Mouse (Mus musculus): Measurements from ENCODE around the gene Gm28053. TPM values are rescaled to one million over a fixed set of nuclear protein-coding genes. Genes with fewer than 3 reads are reported as not detected.

Gm28053 gene
- polyA plus RNA-seq, 1 experiment from 2014 or later: not detected

DNA sequence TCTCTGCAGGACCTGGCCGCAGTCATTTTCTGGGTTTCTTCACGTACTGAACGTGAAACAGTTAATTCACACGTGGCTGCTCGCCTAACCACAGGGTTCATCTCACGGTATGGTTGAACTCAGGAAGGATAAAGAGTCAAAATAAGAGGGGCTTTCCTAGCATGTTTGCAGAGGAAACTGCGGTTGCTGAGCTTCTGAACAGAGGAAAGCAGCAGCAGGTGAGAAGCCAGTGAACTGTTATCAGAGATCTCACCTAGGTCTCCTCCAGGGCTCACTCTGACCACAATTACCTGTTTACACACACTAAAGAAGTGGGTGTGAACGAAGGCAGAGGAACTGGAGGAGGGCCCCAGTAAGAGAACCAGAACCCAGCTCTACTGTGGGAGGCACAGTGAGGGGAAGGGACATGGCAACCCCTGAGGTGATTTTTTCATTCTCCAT, 14.5 kb downstream of the Gm28053 start:
- no peak overlapping the region for H3K9ac ChIP-seq (ENCODE audit: low read depth, low read length)
- no peaks in the 10 kb centered on the region for H3K4me1 ChIP-seq (replicated peaks; ENCODE audit: control insufficient read depth, insufficient read depth, low read length)
- ATAC-seq (ENCODE audit: low FRiP score): no peak
- H3K27me3 ChIP-seq (ENCODE audit: control insufficient read depth, insufficient read depth, low read length): no peaks in the 10 kb centered on the region
- WGBS: 53% methylated on average over 8 of the region's 8 CpGs
- H3K36me3 ChIP-seq (ENCODE audit: control insufficient read depth, insufficient read depth, low read length): no peaks in the 10 kb centered on the region
- H3K4me2 ChIP-seq (replicated peaks; ENCODE audit: low read depth, low read length): no peak overlapping the region
- H3K27ac ChIP-seq (ENCODE audit: low read depth, low read length): no peak overlapping the region
- no peaks in the 10 kb centered on the region for H3K9me3 ChIP-seq (ENCODE audit: control insufficient read depth, low read length)
- H3K4me3 ChIP-seq (ENCODE audit: low read depth, low read length): no peak overlapping the region
- no peak for DNase-seq (ENCODE audit: low spot score)

DNA sequence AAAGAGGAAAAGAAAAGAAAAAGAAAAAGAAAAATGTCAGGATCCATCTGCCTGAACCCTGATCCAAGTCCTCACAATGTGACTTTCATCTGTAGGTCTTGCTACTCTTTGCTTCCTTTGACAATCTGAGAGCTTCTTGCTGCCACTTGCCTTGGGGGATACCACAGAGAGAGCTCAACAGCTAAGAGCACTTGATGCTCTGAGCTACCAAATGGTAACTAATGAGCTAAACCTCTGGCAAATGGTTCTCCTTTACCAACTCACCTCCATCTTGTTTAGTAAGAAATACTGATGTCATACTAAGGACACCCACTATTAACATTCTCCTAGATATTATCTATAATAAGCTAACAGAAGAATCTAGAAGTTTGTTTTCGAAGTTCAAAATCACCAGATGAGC, 15.3 kb downstream of the Gm28053 start:
- no peak overlapping the region for H3K27ac ChIP-seq (ENCODE audit: low read depth, low read length)
- H3K4me1 ChIP-seq (replicated peaks; ENCODE audit: control insufficient read depth, insufficient read depth, low read length): no peaks in the 10 kb centered on the region
- ATAC-seq (ENCODE audit: low FRiP score) (no peak), DNase-seq (ENCODE audit: low spot score) (no peak)
- 80% methylated on average over 1 of the region's 1 CpGs for WGBS
- H3K4me3 ChIP-seq (ENCODE audit: low read depth, low read length): no peak overlapping the region
- H3K4me2 ChIP-seq (replicated peaks; ENCODE audit: low read depth, low read length): no peak overlapping the region
- H3K36me3 ChIP-seq (ENCODE audit: control insufficient read depth, insufficient read depth, low read length): no peaks in the 10 kb centered on the region
- H3K9ac ChIP-seq (ENCODE audit: low read depth, low read length): no peak overlapping the region
- H3K27me3 ChIP-seq (ENCODE audit: control insufficient read depth, insufficient read depth, low read length): no peaks in the 10 kb centered on the region
- no peaks in the 10 kb centered on the region for H3K9me3 ChIP-seq (ENCODE audit: control insufficient read depth, low read length)

DNA sequence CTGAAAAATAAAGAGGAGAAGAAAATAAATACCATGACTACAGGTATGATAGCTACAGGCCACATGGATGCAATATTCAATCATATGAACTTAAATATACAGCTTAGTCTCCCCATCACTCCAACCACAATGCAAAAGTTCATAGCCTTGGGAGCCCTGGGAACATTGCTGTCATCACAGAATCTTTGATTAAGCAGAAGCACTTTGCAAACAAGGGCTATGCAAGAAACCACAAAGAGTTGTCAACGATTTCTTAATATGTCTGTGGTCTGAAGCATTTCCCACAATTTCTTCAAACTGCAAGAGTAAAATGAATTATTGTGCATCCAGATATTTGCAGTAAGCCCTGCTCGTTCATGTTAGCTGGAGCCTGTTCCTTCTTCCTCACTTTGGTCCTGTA, 18.6 kb downstream of the Gm28053 start:
- ATAC-seq (ENCODE audit: low FRiP score) (no peak), DNase-seq (ENCODE audit: low spot score) (no peak)
- Histone ChIP-seq H3K27ac (ENCODE audit: low read depth, low read length) (no peak overlapping the region), H3K4me3 (ENCODE audit: low read depth, low read length) (no peak overlapping the region), H3K36me3 (ENCODE audit: control insufficient read depth, insufficient read depth, low read length) (no peaks in the 10 kb centered on the region), H3K9me3 (ENCODE audit: control insufficient read depth, low read length) (no peaks in the 10 kb centered on the region), H3K9ac (ENCODE audit: low read depth, low read length) (no peak overlapping the region), H3K4me2 (replicated peaks; ENCODE audit: low read depth, low read length) (no peak overlapping the region), H3K4me1 (replicated peaks; ENCODE audit: control insufficient read depth, insufficient read depth, low read length) (no peaks in the 10 kb centered on the region), H3K27me3 (ENCODE audit: control insufficient read depth, insufficient read depth, low read length) (peaks cover 4% of the 10 kb centered on the region; the same call in 1 of the 2 replicates)
- 74% methylated on average over 2 of the region's 2 CpGs for WGBS

DNA sequence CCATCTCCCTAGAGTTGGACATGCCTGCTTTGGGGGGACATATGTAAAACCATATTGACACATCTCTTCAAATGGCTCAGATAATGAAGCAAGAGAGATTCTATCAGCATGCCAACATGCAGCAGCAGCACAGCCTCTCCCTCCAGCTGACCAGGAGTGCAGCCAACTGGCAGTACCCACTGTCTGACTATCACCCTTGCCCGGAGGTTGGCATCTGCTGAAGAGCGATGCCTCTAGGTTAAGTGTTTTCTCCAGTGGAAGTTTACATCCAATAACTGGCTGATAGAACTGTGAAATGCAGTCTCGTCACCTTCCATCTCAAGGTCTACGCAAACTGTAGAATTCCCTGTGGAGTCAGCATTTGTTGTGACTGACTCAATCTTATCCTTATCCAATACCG, 19.3 kb downstream of the Gm28053 start:
- WGBS: 90% methylated on average over 5 of the region's 5 CpGs
- H3K4me2 ChIP-seq (replicated peaks; ENCODE audit: low read depth, low read length): no peak overlapping the region
- DNase-seq (ENCODE audit: low spot score) (no peak), ATAC-seq (ENCODE audit: low FRiP score) (no peak)
- H3K27me3 ChIP-seq (ENCODE audit: control insufficient read depth, insufficient read depth, low read length): peaks cover 10% of the 10 kb centered on the region
- no peak overlapping the region for H3K4me3 ChIP-seq (ENCODE audit: low read depth, low read length)
- no peak overlapping the region for H3K27ac ChIP-seq (ENCODE audit: low read depth, low read length)
- no peaks in the 10 kb centered on the region for H3K9me3 ChIP-seq (ENCODE audit: control insufficient read depth, low read length)
- no peak overlapping the region for H3K9ac ChIP-seq (ENCODE audit: low read depth, low read length)
- no peaks in the 10 kb centered on the region for H3K36me3 ChIP-seq (ENCODE audit: control insufficient read depth, insufficient read depth, low read length)
- H3K4me1 ChIP-seq (replicated peaks; ENCODE audit: control insufficient read depth, insufficient read depth, low read length): no peaks in the 10 kb centered on the region; the same call in 1 of the 2 replicates

DNA sequence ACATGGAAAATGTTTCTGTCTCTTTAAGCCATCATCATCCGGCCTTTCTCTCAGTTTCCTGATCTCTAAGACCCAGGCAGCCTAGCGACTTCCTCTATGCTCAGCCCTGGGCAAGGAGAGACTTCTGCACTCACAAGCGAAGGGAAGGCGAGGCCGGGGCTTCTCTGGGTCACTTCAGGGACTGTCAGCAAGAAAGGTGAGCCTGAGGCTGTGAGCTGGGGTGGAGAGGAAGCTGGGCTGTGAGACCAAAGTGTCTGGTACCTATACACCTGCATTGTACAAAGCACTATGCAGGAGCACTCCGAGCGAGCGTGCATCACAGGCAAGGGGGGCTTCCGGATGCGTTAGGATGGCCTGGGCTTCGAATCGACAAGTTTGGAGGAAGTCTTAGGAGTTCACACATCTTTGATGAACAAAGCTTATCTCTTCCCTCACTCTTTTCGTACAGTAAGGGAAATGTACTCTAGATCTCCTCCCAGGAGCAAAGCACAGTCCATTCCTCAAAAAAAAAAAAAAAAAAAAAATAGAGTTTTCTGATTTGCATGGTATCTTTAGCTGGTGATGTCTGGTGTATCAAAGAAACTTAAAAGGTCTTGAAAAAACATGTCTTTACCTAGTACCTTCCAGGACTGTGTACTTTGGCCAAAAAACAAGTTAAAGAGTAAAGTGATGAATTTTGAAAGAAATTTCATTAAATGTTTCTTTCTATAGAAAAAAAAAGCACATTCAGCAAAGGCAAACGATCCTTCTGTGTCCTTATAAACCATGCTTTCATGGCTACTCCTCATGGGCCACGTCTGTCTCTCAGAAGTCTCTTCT, 20.8 kb downstream of the Gm28053 start, which contains the start of gene Gimap1:
Gimap1 (plus strand) TSS at position 94 of the 819 bp plus-strand sequence.
- DNase-seq (ENCODE audit: low spot score): no peak
- H3K27me3 ChIP-seq (ENCODE audit: control insufficient read depth, insufficient read depth, low read length): peaks cover 15% of the 10 kb centered on the region
- H3K9me3 ChIP-seq (ENCODE audit: control insufficient read depth, low read length): no peaks in the 10 kb centered on the region
- no peak within 1 kb of the TSS for H3K4me2 ChIP-seq (replicated peaks; ENCODE audit: low read depth, low read length)
- no peaks in the 10 kb centered on the region for H3K36me3 ChIP-seq (ENCODE audit: control insufficient read depth, insufficient read depth, low read length)
- ATAC-seq (ENCODE audit: low FRiP score): no peak
- no peak within 1 kb of the TSS for H3K4me3 ChIP-seq (ENCODE audit: low read depth, low read length)
- H3K27ac ChIP-seq (ENCODE audit: low read depth, low read length): no peak within 1 kb of the TSS
- WGBS: 84% methylated on average over 15 of the region's 15 CpGs
- no peak within 1 kb of the TSS for H3K9ac ChIP-seq (ENCODE audit: low read depth, low read length)
- no peaks in the 10 kb centered on the region; the same call in 1 of the 2 replicates for H3K4me1 ChIP-seq (replicated peaks; ENCODE audit: control insufficient read depth, insufficient read depth, low read length)

DNA sequence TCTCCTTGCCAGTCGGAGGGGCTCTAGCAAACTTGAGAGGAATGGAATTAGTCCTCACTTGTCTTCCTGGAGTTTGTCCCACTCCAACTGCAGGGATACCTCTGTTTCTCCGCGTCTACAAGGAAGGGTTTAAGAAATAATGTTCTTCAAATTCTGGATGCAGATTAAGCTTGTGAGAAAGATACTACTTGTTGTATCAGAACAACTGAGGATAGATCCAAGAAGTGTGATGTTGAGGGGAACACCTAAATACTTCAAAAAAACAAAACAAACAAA, 21.3 kb downstream of the Gm28053 start:
- Histone ChIP-seq H3K9me3 (ENCODE audit: control insufficient read depth, low read length) (no peaks in the 10 kb centered on the region), H3K36me3 (ENCODE audit: control insufficient read depth, insufficient read depth, low read length) (no peaks in the 10 kb centered on the region), H3K9ac (ENCODE audit: low read depth, low read length) (no peak overlapping the region), H3K27ac (ENCODE audit: low read depth, low read length) (no peak overlapping the region), H3K4me2 (replicated peaks; ENCODE audit: low read depth, low read length) (no peak overlapping the region), H3K27me3 (ENCODE audit: control insufficient read depth, insufficient read depth, low read length) (peaks cover 15% of the 10 kb centered on the region), H3K4me3 (ENCODE audit: low read depth, low read length) (no peak overlapping the region), H3K4me1 (replicated peaks; ENCODE audit: control insufficient read depth, insufficient read depth, low read length) (no peaks in the 10 kb centered on the region; the same call in 1 of the 2 replicates)
- no peak for DNase-seq (ENCODE audit: low spot score)
- 92% methylated on average over 3 of the region's 3 CpGs for WGBS
- no peak for ATAC-seq (ENCODE audit: low FRiP score)

DNA sequence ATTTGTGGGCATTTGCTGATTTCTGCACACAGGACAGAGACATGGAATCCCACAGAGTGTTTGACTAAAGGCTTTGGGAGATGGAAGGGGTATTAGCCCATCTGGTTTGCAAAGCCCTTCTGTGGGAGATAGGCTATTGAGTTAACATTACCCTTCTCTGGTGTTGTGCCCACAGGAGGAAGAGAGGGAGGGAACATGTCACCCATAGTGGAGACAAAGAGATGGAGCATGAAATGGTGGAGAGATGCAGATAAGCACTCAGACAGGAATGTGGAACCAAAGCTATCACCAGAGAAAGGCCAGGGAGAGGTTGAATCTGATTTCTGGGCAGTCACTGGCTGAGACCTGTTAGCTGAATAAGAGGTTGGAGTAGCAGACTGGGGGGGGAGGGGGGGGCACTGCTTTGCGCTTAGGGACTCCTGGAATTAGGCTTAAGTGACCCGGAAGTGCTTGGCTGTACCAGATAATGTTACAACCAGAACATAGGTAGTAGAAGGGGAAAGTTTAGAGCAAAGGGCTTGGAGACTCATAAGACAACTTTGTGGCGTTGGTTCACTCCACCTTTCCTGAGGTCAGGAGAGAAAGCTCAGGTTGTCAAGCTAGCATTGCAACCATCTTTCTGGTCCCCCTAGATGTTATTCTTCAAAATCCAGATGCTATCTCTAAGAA, 22.2 kb downstream of the Gm28053 start:
- WGBS: 69% methylated on average over 3 of the region's 3 CpGs
- Histone ChIP-seq H3K9me3 (ENCODE audit: control insufficient read depth, low read length) (no peaks in the 10 kb centered on the region), H3K4me1 (replicated peaks; ENCODE audit: control insufficient read depth, insufficient read depth, low read length) (no peaks in the 10 kb centered on the region; the same call in 1 of the 2 replicates), H3K4me2 (replicated peaks; ENCODE audit: low read depth, low read length) (no peak overlapping the region), H3K27ac (ENCODE audit: low read depth, low read length) (no peak overlapping the region), H3K27me3 (ENCODE audit: control insufficient read depth, insufficient read depth, low read length) (peaks cover 15% of the 10 kb centered on the region), H3K9ac (ENCODE audit: low read depth, low read length) (no peak overlapping the region), H3K4me3 (ENCODE audit: low read depth, low read length) (no peak overlapping the region), H3K36me3 (ENCODE audit: control insufficient read depth, insufficient read depth, low read length) (no peaks in the 10 kb centered on the region)
- ATAC-seq (ENCODE audit: low FRiP score): no peak
- no peak for DNase-seq (ENCODE audit: low spot score)

DNA sequence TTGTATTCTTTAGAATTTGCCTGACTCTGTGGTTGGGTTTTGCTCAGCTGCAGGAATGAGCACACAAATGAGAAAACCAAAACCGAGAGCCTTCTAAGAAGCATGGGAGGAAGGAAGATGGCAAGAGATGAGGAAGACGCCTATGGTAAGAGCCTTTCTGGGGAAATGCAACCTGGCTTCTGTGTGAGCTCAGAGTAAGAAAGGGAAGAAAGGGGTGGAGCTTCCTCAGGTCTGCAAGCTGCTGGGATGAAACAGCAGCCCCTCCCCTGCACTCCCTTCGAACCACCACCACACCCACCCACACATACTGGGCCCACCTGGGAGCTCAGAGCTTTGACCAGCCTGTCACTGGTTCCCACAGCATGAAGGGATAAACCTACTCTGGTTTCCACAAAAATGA, 22.9 kb downstream of the Gm28053 start:
- Histone ChIP-seq H3K27ac (ENCODE audit: low read depth, low read length) (no peak overlapping the region), H3K9me3 (ENCODE audit: control insufficient read depth, low read length) (no peaks in the 10 kb centered on the region), H3K4me2 (replicated peaks; ENCODE audit: low read depth, low read length) (no peak overlapping the region), H3K27me3 (ENCODE audit: control insufficient read depth, insufficient read depth, low read length) (peaks cover 15% of the 10 kb centered on the region), H3K36me3 (ENCODE audit: control insufficient read depth, insufficient read depth, low read length) (no peaks in the 10 kb centered on the region), H3K4me1 (replicated peaks; ENCODE audit: control insufficient read depth, insufficient read depth, low read length) (no peaks in the 10 kb centered on the region; the same call in 1 of the 2 replicates), H3K9ac (ENCODE audit: low read depth, low read length) (no peak overlapping the region), H3K4me3 (ENCODE audit: low read depth, low read length) (no peak overlapping the region)
- WGBS: 36% methylated on average over 3 of the region's 3 CpGs
- DNase-seq (ENCODE audit: low spot score): no peak
- ATAC-seq (ENCODE audit: low FRiP score): no peak
